Mouse (Mus musculus) cerebellum, adult (tissue): ENCODE measurements around the gene Gm14296.
"Not testable (repeated sequence)": the region's sequence is repeated elsewhere in the genome, so short reads cannot be mapped to it uniquely, and the experiment has no call there.

Experiments used
- ATAC-seq: cut with Nextera tagmentation; 2 replicates; pipeline ENCODE4 v1.9.2; 2017; ENCODE audit warnings: mild to moderate bottlenecking, moderate library complexity, mixed read lengths; ENCODE audit not compliant: insufficient number of reproducible peaks, low FRiP score, low TSS enrichment

Gene Gm14296

GRCm38 (mm10) chr2:176927709-176928108 is at the start of gene Gm14296:
Gm14296 (minus strand) TSS chr2:176927809.
- not testable (repeated sequence) for ATAC-seq

DNA sequence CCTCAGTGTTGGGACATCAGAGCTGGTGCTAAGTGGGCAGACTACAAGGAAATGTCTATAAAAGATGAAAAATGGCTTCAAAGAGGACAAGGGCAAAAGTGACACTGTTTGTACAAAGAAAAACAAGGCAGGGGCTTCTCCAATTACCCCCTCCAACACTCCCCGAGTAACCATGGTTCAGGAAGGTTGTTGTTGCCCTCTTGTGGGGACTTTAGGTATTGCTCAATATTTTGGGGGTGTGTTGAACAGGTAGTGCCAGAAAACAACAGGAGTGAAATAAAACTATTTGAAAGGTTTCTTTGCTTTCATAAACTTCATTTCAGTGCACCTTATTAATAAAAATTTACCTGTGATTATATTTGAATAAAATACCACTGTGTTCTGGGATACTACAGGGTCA is 22.1 kb downstream of the Gm14296 start:
- ATAC-seq = not testable (repeated sequence)
